Mouse (Mus musculus) bone marrow macrophage, adult 2 months (primary cell): ENCODE data around the gene Smc2.

Experiments used
- CTCF ChIP-seq: IDR thresholded peaks from 2 replicates; pipeline ENCODE4 v1.5.1; 2012; ENCODE audit warnings: low read depth, mild to moderate bottlenecking, low read length, moderate library complexity
- POLR2A ChIP-seq: IDR thresholded peaks from 2 replicates; pipeline ENCODE4 v1.6.1; 2012; ENCODE audit warnings: mild to moderate bottlenecking, low read depth, low read length, borderline replicate concordance

GRCm38 (mm10) chr4:52461321-52461720, 22.3 kb downstream of the Smc2 start:
- TF ChIP-seq CTCF (no peak), POLR2A (no peak)
